Mouse (Mus musculus) CD4-positive helper T cell, adult 2 months (primary cell): Measurements from ENCODE around the gene Tspan13.

ENCODE experiments used
- DNase-seq: peaks from one replicate; pipeline ENCODE4 v3.0.0-alpha.2; 2012; ENCODE audit warnings: low read depth, missing footprints, low spot score

The Tspan13 gene

GRCm38 (mm10) chr12:36042348-36042778, at the start of gene Tspan13:
Gene Tspan13 (minus strand): TSS chr12:36042500.
- peak; percentile 95 for DNase-seq

DNA sequence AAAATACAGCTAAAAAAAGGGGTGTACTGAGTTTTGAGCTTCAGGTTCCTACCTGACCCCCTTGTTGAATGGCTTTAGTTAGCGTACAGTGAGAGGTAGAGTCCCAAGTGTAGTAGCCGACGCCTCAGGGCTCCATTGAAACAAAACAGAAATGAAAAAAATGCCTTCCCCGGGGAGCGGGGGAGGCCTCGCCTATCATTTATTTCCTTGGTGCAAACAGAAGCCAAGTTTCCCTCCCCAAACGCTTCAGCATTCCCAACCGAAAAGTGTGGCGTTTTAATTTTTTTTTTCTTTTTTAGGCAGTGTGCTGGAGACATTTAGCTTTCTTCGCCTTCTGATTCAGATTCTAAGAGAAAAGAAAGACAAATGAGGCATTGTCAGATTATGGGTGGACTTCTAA, 49.7 kb upstream of the Tspan13 start:
- no peak for DNase-seq

GRCm38 (mm10) chr12:36089221-36089620, 46.9 kb upstream of the Tspan13 start:
- DNase-seq, result no peak

DNA sequence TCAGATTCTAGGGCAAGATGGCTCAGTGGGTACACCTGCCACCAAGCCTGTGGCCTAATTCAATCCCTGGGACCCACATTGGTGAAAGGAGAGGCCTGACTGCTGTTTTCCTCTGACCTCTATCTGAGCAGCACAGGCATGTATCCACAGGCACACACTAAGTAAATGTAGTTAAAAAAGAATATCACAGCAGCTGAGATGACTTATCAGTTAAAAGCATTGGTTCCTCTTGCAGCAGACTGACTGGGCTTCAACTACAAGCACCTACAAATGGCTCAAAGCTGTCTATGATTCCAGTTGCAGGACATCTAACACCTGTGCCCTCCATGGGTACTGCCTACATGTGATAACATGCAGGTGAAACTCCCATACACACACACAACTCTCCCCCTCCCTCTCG, 46.5 kb upstream of the Tspan13 start:
- no peak for DNase-seq

GRCm38 (mm10) chr12:36085380-36085779, 43.1 kb upstream of the Tspan13 start:
- DNase-seq, result no peak

- no peak for DNase-seq
These were observed 36.0 kb upstream of the Tspan13 start for GRCm38 (mm10) chr12:36078101-36078899.

GRCm38 (mm10) chr12:36072860-36073259, 30.6 kb upstream of the Tspan13 start:
- DNase-seq, result peak; percentile 13

DNA sequence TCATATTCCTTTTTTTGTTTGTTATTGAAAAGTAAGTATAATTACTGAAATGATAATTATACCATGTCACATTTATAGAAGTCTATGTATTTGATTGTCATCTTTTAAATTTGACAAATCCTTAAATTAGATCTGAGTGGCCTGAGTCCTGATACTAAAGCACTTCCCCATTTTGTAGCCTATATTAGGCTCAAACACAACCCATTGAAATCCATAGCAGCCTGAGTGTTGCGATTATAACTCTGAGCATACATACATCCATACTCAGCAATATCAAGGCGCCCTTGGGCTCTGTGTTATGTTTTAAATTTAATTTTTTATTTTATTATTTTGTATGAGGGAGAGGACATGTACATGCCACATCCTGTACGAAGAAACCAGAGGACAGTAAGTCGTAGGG, 27.9 kb upstream of the Tspan13 start:
- DNase-seq, result no peak

DNA sequence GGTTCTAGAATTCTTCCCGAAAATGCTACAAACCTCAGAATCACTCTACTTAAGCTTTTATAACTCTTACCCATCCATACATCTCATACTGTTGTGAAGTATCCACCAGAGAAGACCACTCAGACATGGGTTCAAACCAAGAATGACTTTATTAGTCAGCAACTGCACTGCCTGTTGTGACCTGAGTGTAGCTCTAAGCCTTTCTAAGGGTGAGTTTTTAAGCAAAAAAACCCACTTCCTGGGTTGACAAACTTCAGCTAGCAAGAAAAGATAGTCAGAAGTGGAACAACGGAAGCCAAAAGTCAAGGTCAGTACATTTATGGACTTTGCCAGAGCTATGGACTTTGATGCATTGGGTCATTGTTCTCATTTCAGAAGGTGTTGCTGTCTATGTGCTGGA, 25.2 kb upstream of the Tspan13 start:
- no peak for DNase-seq

- DNase-seq, result no peak
These were observed 23.6 kb upstream of the Tspan13 start for GRCm38 (mm10) chr12:36065911-36066310.

DNA sequence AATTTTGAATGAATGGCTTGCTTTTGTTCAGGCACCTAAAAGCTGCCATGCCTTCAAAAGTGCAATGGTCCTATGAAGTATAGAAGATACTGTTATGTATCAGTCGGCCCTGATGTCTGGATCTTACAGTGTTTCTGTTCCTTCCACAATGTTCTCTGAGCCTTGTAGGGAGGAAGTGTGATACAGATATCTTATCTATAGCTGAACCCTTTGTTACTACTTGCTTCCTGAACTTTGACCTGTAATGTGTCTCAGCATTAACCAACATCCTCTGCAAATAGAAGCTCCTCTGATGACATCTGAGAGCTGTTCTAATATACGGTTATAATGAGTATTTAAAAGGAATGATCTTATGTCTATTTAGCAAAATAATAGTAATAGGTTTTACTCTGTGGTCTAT, 15.4 kb upstream of the Tspan13 start:
- peak; percentile 31 for DNase-seq

- DNase-seq, result no peak
These were observed 8.0 kb upstream of the Tspan13 start for GRCm38 (mm10) chr12:36050276-36050675.

DNA sequence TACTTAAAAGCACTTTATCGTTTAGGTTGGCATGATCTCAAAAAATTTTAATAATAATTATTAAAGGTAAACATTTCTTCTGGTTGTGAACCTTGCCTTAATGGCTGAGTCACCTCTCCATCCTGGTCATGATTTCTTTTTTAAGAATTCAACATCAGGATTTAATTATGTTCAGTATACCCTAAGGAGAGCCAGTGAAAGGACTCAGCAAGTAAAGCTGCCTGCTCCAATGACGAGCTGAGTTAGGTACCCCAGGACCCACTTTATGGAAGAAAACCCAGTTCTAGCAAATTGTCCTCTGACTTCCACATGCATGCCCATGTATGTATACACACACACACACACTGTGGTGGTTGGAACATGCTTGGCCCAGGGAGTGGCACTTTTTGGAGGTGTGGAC, 5.3 kb upstream of the Tspan13 start:
- no peak for DNase-seq

GRCm38 (mm10) chr12:36046196-36046595, 3.9 kb upstream of the Tspan13 start:
- no peak for DNase-seq

GRCm38 (mm10) chr12:36044691-36045090, 2.4 kb upstream of the Tspan13 start:
- DNase-seq, result no peak

DNA sequence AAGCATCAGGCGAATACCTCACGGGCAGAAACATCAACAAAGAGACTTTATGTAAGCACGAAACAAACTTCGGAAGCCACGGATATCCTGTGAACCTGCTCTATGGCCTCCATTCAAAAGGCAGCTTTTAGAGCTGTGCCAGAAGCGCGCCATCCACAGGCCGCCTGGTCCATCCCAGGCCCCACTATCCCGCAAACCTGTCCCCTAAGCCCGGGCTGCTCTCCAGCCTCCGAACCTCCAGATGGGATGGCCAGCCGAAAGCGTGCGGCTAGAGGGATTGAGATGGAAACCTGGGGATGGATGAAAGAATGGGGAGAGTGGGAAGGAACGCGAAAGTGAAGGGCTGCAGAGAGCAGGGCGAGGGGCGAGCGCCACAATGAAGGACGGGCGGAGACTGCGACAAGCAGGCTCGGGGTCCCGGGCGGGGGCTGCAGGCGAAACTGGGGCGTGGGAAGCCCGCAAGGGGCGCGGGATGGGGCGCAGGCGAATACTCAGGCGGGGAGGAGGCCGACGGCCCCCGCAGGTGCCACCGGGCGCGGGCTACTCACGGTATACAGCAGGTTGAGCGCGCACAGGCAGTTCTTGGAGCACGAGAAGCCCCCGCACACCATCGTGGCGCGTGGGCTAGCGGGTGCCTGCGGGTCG, 475 bp downstream of the Tspan13 start:
- DNase-seq, result peak; percentile 76

DNA sequence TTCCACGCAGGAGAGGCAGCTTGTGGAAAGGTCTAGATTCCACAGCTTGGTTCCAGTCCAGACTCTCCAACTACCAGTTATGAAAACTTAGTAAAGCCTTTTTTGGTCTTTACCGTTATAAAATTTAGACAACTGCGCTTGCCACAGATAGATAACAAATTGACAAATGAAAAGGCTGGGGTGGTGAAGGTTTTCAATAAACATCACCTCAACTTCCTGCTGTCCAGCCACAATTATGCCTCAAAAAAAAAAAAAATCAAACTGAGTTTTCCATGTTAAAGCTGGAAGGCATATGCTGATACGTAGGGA, 1.1 kb downstream of the Tspan13 start:
- DNase-seq, result no peak

DNA sequence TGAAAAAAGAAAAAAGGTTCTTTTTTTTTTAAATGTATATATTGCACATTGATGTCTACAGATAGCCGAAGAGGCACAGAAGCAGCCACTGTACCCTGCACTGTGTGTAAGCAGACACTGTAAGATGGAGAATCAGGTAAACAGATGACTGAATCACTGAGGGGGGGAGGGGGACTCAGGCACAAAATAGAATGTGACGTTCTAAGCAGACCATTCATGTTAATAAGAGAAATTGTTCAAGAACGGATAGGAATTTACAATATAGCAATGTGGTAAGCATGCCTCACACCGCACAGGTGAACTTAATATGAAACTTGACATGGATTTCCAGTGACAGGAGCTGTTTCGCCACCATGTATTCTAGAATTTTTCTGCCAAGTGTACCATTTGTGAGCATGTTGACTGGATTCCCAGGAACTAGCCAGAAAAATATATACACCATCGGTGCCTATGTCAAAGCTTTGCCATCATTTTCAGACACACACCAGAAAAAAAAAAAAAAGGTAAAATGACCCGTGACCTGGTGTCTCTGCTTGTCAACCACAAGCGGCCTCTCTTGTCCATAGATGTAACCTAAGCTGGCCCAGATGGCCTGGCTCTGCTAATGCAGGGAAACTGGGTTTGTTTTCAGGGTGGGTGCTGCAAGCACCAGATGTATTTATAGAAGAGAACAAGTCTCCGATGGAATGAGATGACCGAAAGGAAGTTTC, 1.6 kb downstream of the Tspan13 start:
- peak; percentile 42 for DNase-seq

GRCm38 (mm10) chr12:36039541-36040084, 2.7 kb downstream of the Tspan13 start:
- peak; percentile 53 for DNase-seq

- DNase-seq, result peak; percentile 67
These were observed 5.5 kb downstream of the Tspan13 start for GRCm38 (mm10) chr12:36036776-36037175.

DNA sequence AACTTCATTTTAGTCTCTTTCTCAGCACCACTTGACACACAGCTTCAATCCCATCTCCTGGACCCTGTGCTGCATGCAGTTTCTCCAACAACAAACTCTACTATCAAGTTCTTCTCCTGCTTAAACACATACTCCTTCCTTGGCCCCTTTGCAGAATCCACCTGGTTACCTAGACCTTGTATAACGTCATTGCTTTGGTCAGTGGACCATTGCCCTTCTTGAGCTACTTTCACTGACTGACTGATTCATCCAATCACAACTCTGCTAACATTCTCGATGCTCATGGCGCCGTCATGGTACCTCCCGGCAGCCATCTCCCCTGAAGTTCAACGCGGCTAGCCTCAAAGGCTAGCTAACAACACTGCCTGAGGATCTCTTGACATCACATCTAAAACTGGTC, 6.2 kb downstream of the Tspan13 start:
- no peak for DNase-seq

DNA sequence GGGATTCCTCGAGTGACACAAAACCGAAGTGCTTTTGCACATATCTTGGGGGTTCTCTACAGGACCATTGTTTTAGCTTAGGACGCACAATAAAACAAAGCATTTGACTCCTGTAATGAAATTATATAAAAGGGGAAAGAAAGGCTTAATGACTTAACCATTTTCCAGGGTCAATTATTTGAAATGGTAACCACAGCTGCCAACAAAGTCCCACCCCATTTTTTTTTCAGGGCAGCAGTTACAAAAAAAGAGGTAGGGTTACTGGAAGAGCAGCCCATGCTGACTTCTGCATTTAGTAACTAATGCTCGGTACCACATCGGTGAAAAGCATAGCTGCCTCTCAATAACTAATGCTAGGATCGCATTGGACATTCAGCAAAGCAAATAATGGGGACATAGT, 6.8 kb downstream of the Tspan13 start:
- DNase-seq, result no peak
